Mouse (Mus musculus): ENCODE data around the gene Fam126b.

DNA sequence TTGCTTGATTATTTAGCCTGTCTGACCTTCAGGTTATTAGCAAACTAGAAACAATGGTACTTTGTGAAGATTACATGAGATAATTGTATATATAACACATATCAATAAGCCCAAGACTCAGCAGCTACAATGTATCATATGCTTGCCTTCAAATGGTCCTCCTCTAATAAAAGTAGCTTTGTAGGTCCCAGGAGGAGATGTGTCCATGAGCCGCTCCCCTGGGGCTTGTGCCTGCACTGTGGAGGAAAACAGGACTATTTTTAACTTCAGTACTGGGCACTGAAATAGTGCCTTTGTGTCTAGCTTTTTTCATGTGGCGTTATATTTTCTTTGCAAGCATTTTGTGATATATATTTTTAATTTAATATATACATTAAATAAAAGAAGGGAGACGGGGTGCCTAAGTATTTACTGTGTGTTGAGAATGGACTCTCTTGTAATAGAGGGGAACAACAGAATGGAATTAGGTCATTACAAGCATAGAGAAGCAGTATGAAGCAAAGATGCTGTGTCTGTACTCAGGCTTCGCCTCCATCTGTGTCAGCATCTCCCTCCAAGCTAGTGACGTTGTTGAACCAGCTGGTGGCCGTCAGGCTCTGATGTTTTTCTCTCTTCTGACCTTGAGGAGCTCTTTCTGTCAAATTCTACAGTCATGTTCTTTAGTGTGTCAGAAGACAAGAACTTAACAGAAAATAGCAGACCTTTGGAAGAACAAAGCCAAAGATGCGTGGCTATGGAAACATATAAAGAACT, 36.0 kb upstream of the Fam126b start:
- no peak for TF ChIP-seq EP300 (optimal IDR thresholded peaks at IDR 0.05)
- no peak for TF ChIP-seq CTCF (IDR thresholded peaks at IDR 0.05; ENCODE audit: low read depth)

Measured in stomach, postnatal 0 days (tissue).